18 mouse cellular contexts compared by ENCODE assay signal in genomic region chr6:126718423-126719087, GRCm38 (mm10). TPM values are rescaled to one million over a fixed set of nuclear protein-coding genes. Genes with fewer than 3 reads are reported as not detected.
"Had no signal": no experiment of that assay in that cellular context is flagged by ENCODE, and none has a peak within 500 bp of the region (broad histone marks: within the 10 kb centered on the region; RNA-seq: fewer than 3 reads in every experiment).

No protein-coding gene starts in this region.

- H3K4me1 ChIP-seq: midbrain, embryonic 12.5 days had no signal

- ATAC-seq: intestine, embryonic 16.5 days; liver, postnatal 0 days; lung, postnatal 0 days had no signal

- H3K4me3 ChIP-seq: midbrain, embryonic 12.5 days had no signal

- H3K36me3 ChIP-seq: midbrain, embryonic 12.5 days had no signal

- H3K9me3 ChIP-seq: midbrain, embryonic 12.5 days had no signal

- H3K27me3 ChIP-seq: midbrain, embryonic 12.5 days had no signal

- H3K9ac ChIP-seq: liver, embryonic 14.5 days; liver, postnatal 0 days; lung, embryonic 14.5 days; midbrain, embryonic 12.5 days had no signal

- DNase-seq: kidney, adult 18-20 months; kidney, adult 9 months; kidney, postnatal 14 days; kidney, postnatal 4 days; layer of hippocampus, postnatal 36 days; liver, postnatal 0 days; lung, embryonic 14.5 days; right cerebral cortex, postnatal 4 days; thymus, adult 2 months; thymus, postnatal 25 days had no signal

- H3K27ac ChIP-seq: liver, embryonic 14.5 days; macrophage; midbrain, embryonic 12.5 days; stomach, postnatal 0 days had no signal

- H3K4me2 ChIP-seq: liver, embryonic 11.5 days; lung, embryonic 14.5 days; midbrain, embryonic 12.5 days had no signal

RNA-seq across cellular contexts. Expression of gene Kcna6, which starts 21.9 kb away (rescaled TPM):
- total RNA-seq: megakaryocyte, adult 5-6 weeks had no signal
- polyA plus RNA-seq: macrophage had no signal
